Mouse (Mus musculus): ENCODE measurements around the gene Gna14. TPM values are rescaled to one million over a fixed set of nuclear protein-coding genes. Genes with fewer than 3 reads are reported as not detected.
A peak's percentile ranks its signal among the peaks of the same experiment; 100 is the strongest.

Gene Gna14
- polyA plus RNA-seq, 1 experiment: 0.94 TPM

DNA sequence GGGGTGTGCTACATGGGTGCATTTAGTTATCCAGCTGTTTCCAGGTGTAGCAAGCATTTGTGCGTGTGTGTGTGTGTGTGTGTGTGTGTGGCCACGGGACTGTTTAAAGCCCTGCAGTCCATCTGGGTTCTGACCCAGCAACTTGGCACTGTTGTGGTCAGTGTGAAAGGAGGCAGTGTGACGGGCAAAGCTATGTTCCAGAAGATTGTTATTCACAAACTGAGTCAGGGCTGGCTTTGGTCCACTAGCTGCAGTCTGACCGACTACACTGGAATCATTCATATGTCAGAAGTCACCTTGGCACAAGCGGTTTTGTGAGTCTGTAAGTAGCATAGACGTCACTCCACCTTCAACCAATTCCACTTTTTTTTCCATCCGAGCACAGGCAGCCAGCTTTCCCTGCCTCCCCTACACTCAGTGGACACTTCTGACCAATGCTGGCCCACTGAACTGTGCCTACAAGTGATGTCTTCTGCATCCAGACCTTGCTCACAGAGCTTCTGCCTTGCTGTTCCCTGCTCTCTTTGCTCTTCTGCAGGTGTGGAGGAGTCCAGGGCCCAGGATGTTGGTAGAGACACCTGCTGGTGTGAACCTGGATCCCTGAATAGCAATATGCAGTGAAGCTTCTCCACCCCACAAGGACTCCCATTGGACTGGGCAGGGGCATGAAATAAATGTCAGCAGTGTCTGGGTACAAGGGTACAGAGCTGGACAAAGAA lies 157.9 kb downstream of the Gna14 start:
- no peak overlapping the region for H3K4me3 ChIP-seq (ENCODE audit: low read depth, low read length)
- H3K27ac ChIP-seq (ENCODE audit: insufficient read depth, low read length): no peak overlapping the region

DNA sequence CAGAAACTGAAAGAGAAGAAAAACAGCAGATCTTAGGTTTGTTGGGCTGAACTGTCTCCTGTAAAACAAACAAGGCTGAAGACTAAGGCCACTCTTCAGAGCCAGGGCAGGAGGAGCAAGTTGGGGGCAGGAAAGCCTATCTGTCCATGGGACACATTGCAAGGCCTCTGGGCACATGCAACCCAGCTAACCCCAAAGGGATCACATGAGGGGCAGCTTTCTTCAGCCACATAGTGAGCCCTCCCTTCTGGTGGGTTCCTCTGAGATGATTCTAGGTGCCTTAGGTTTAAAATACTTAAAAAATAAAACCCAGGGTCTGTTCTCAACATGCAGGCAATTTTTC lies 158.4 kb downstream of the Gna14 start:
- no peaks in the 10 kb centered on the region for H3K27me3 ChIP-seq (ENCODE audit: control insufficient read depth, insufficient read depth, low read length, poor library complexity, severe bottlenecking)
- H3K9ac ChIP-seq (ENCODE audit: low read depth, poor library complexity, severe bottlenecking): no peak overlapping the region
- H3K36me3 ChIP-seq (ENCODE audit: control insufficient read depth, insufficient read depth, low read length, poor library complexity, severe bottlenecking): no peaks in the 10 kb centered on the region
- peaks cover 3% of the 10 kb centered on the region for H3K4me1 ChIP-seq (ENCODE audit: control insufficient read depth, insufficient read depth, low read length)
- TF ChIP-seq EP300 (IDR thresholded peaks at IDR 0.05; ENCODE audit: insufficient read depth, low read depth, low read length) (no peak), CTCF (IDR thresholded peaks at IDR 0.05; ENCODE audit: low read depth, low read length) (no peak), POLR2A (IDR thresholded peaks at IDR 0.05; ENCODE audit: insufficient read depth, low read length) (no peak)
- H3K4me3 ChIP-seq (ENCODE audit: low read depth, low read length): no peak overlapping the region
- no peaks in the 10 kb centered on the region for H3K9me3 ChIP-seq (replicated peaks; ENCODE audit: control insufficient read depth, insufficient read depth, low read length, poor library complexity, severe bottlenecking)
- H3K27ac ChIP-seq (ENCODE audit: insufficient read depth, low read length): no peak overlapping the region

More for the DNA sequence above, 157.9 kb downstream of the Gna14 start:
- TF ChIP-seq POLR2A (IDR thresholded peaks at IDR 0.05; ENCODE audit: insufficient read depth, low read length) (no peak), EP300 (IDR thresholded peaks at IDR 0.05; ENCODE audit: insufficient read depth, low read depth, low read length) (no peak), CTCF (IDR thresholded peaks at IDR 0.05; ENCODE audit: low read depth, low read length) (no peak)
- no peaks in the 10 kb centered on the region for H3K4me1 ChIP-seq (ENCODE audit: control insufficient read depth, insufficient read depth, low read length)
- H3K9me3 ChIP-seq (replicated peaks; ENCODE audit: control insufficient read depth, insufficient read depth, low read length, poor library complexity, severe bottlenecking): no peaks in the 10 kb centered on the region
- H3K9ac ChIP-seq (ENCODE audit: low read depth, poor library complexity, severe bottlenecking): no peak overlapping the region
- no peaks in the 10 kb centered on the region for H3K36me3 ChIP-seq (ENCODE audit: control insufficient read depth, insufficient read depth, low read length, poor library complexity, severe bottlenecking)
- H3K27me3 ChIP-seq (ENCODE audit: control insufficient read depth, insufficient read depth, low read length, poor library complexity, severe bottlenecking): no peaks in the 10 kb centered on the region

DNA sequence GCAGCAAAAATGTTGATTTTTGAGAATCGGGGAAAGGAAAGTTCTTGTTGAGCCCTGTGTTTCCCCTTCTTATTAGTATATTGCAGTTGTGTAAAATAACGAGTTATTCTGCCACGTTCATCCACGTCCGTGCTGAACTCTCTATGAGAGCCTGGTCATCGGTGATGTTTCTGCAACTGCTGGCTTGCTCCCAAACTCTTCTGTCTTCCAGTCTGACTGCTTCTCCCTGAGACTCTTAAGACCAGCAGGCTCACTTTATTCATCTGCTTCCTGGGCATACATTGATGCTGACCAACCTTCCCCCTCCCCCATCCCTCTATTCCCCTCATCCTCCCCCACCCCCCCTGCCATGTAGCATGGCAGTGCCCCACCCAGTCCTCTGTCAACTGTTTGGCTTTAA lies 161.7 kb downstream of the Gna14 start:
- TF ChIP-seq CTCF (IDR thresholded peaks at IDR 0.05; ENCODE audit: low read depth, low read length): no peak
- H3K36me3 ChIP-seq (ENCODE audit: control insufficient read depth, insufficient read depth, low read length, poor library complexity, severe bottlenecking): no peaks in the 10 kb centered on the region
- no peak overlapping the region for H3K27ac ChIP-seq (ENCODE audit: insufficient read depth, low read length)
- H3K9me3 ChIP-seq (replicated peaks; ENCODE audit: control insufficient read depth, insufficient read depth, low read length, poor library complexity, severe bottlenecking): no peaks in the 10 kb centered on the region
- H3K9ac ChIP-seq (ENCODE audit: low read depth, poor library complexity, severe bottlenecking): no peak overlapping the region
- no peaks in the 10 kb centered on the region for H3K27me3 ChIP-seq (ENCODE audit: control insufficient read depth, insufficient read depth, low read length, poor library complexity, severe bottlenecking)
- H3K4me3 ChIP-seq (ENCODE audit: low read depth, low read length): no peak overlapping the region
- H3K4me1 ChIP-seq (ENCODE audit: control insufficient read depth, insufficient read depth, low read length): peaks cover 3% of the 10 kb centered on the region

DNA sequence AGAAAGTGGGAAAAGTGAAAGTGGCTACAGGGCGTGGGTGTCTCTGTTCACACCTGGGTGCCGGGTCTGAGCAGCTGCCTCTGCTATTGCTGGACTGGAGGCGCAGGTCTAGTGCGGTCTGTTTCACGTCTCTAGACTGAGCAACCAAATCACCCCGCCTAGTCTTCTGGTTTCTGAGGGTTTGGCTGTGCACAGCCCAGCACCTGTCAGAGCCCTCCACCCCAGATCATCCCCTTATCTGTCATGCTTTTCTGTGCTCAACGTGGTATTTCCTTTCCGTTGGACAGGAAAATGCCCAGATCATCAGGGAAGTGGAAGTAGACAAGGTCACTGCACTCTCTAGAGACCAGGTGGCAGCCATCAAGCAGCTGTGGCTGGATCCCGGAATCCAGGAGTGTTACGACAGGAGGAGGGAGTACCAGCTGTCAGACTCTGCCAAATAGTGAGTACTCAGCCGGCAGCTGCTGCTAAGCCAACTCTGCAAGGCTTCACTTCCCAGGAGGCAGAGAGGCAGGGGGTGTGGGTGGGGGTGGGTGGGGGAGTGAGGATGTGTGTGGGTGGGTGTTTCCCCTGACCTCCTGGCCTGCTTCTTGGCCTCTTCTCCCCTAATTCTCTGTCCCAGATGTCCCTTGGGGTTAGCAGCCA lies 163.2 kb downstream of the Gna14 start:
- Histone ChIP-seq H3K4me1 (ENCODE audit: control insufficient read depth, insufficient read depth, low read length) (peaks cover 3% of the 10 kb centered on the region), H3K9ac (ENCODE audit: low read depth, poor library complexity, severe bottlenecking) (no peak overlapping the region), H3K36me3 (ENCODE audit: control insufficient read depth, insufficient read depth, low read length, poor library complexity, severe bottlenecking) (no peaks in the 10 kb centered on the region), H3K9me3 (replicated peaks; ENCODE audit: control insufficient read depth, insufficient read depth, low read length, poor library complexity, severe bottlenecking) (no peaks in the 10 kb centered on the region), H3K27me3 (ENCODE audit: control insufficient read depth, insufficient read depth, low read length, poor library complexity, severe bottlenecking) (no peaks in the 10 kb centered on the region), H3K27ac (ENCODE audit: insufficient read depth, low read length) (no peak overlapping the region), H3K4me3 (ENCODE audit: low read depth, low read length) (no peak overlapping the region)
- TF ChIP-seq EP300 (IDR thresholded peaks at IDR 0.05; ENCODE audit: insufficient read depth, low read depth, low read length) (no peak), POLR2A (IDR thresholded peaks at IDR 0.05; ENCODE audit: insufficient read depth, low read length) (no peak), CTCF (IDR thresholded peaks at IDR 0.05; ENCODE audit: low read depth, low read length) (no peak)

DNA sequence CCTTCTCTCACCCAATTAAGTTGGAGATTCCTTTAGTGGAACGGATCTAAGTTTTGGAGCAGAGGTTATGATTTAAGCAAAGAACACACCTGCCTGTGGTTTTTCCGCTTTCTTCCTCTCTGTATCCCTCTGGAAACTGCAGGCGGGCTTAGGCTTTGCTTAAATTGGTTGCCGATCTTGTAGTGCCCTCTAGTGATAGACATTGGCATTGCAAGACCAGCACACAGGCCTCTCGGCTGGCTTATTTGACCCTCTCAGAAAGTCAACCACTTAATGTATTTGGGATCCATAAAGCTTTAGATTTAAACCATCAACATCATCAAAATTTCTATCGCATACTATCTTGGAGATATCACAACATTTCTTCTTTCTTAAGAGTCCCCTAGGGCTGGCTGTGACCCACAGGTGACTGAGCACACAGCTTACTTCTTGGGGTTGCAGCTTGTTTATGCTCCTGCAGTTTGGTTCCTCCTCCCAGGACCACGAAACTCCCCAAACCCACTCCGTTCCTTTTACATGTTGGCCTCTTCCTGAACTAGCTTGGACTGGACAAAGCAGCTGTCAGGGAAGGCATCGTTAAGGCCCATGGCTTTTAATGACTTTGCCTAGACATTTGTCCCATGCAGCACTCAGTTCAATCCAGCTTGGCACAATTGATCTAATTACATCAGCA lies 163.9 kb downstream of the Gna14 start:
- no peak overlapping the region for H3K27ac ChIP-seq (ENCODE audit: insufficient read depth, low read length)
- no peak overlapping the region for H3K4me3 ChIP-seq (ENCODE audit: low read depth, low read length)
- H3K27me3 ChIP-seq (ENCODE audit: control insufficient read depth, insufficient read depth, low read length, poor library complexity, severe bottlenecking): no peaks in the 10 kb centered on the region
- TF ChIP-seq EP300 (IDR thresholded peaks at IDR 0.05; ENCODE audit: insufficient read depth, low read depth, low read length): no peak
- peak; percentile 61 for TF ChIP-seq CTCF (IDR thresholded peaks at IDR 0.05; ENCODE audit: low read depth, low read length)
- no peak overlapping the region for H3K9ac ChIP-seq (ENCODE audit: low read depth, poor library complexity, severe bottlenecking)
- no peaks in the 10 kb centered on the region for H3K36me3 ChIP-seq (ENCODE audit: control insufficient read depth, insufficient read depth, low read length, poor library complexity, severe bottlenecking)
- no peaks in the 10 kb centered on the region for H3K9me3 ChIP-seq (replicated peaks; ENCODE audit: control insufficient read depth, insufficient read depth, low read length, poor library complexity, severe bottlenecking)
- peaks cover 3% of the 10 kb centered on the region for H3K4me1 ChIP-seq (ENCODE audit: control insufficient read depth, insufficient read depth, low read length)

DNA sequence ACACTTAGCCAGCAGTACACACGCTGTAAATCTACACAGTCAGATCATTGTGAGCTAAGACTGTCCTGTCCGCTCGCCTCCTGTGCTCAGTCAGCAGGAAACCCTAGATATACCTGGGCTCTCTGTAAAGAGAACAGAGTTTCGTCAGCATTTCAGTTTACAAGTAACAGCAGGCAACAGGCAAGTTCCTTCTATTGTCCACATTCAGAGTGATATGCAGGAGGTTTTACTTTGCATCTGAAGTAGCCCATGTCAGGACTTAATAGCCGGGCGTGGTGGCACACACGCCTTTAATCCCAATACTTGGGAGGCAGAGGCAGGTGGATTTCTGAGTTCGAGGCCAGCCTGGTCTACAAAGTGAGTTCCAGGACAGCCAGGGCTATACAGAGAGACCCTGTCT lies 166.5 kb downstream of the Gna14 start:
- H3K27me3 ChIP-seq (ENCODE audit: control insufficient read depth, insufficient read depth, low read length, poor library complexity, severe bottlenecking): no peaks in the 10 kb centered on the region
- no peaks in the 10 kb centered on the region for H3K9me3 ChIP-seq (replicated peaks; ENCODE audit: control insufficient read depth, insufficient read depth, low read length, poor library complexity, severe bottlenecking)
- no peak overlapping the region for H3K9ac ChIP-seq (ENCODE audit: low read depth, poor library complexity, severe bottlenecking)
- H3K4me1 ChIP-seq (ENCODE audit: control insufficient read depth, insufficient read depth, low read length): peaks cover 3% of the 10 kb centered on the region
- TF ChIP-seq POLR2A (IDR thresholded peaks at IDR 0.05; ENCODE audit: insufficient read depth, low read length) (no peak), CTCF (IDR thresholded peaks at IDR 0.05; ENCODE audit: low read depth, low read length) (no peak)
- H3K4me3 ChIP-seq (ENCODE audit: low read depth, low read length): no peak overlapping the region
- H3K27ac ChIP-seq (ENCODE audit: insufficient read depth, low read length): no peak overlapping the region
- H3K36me3 ChIP-seq (ENCODE audit: control insufficient read depth, insufficient read depth, low read length, poor library complexity, severe bottlenecking): no peaks in the 10 kb centered on the region
